Mouse (Mus musculus) stomach, postnatal 0 days (tissue): Measurements from ENCODE around the gene Pacsin3.

ENCODE experiments used
- CTCF ChIP-seq: IDR thresholded peaks from 2 replicates; pipeline ENCODE4 v1.5.1; 2016; ENCODE audit warnings: antibody characterized with exemption, low read depth, mild to moderate bottlenecking, moderate library complexity
- EP300 ChIP-seq: optimal IDR thresholded peaks from 2 replicates; pipeline ENCODE3; 2016; ENCODE audit warnings: antibody characterized with exemption

DNA sequence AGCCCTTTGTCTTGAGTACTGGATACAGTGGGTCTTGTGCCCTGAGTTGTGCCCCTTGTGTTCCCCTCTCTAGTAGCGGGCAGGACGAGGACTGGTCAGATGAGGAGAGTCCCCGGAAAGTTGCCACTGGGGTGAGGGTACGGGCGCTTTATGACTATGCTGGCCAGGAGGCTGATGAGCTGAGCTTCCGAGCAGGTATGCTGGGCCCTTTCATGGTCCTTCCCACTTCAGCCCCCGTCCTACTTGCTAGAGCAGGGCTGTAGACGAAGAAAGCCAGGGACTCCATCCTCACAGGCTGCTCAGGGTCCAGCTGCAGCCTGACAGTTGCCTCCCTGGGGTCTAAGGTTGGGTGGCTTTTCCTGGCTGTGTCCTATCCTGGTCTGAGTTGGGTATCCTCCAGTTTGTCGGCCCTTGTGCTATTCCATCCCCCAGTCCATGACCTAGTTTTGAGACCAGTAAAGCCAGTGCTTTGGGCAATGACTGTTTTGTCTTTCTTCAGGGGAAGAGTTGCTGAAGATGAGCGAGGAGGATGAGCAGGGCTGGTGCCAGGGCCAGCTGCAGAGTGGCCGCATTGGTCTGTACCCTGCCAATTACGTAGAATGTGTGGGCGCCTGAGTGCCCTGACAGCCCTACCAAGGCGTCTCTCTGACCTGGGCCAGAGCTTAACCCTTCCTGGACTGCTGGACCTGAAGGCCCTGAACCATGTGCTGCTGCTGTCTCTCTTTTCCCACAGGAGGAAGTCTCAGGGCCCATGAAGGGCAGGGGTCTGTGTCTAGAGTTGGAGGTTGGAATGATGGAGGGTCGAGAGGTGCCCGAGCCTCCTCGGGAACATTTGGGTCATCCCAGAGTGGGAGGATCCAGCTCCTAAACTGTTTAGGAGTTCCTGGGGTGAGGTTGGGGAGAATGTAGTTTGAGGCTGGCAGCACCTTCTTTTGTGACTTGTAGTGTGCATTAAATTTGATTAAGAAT is 8.2 kb downstream of the Pacsin3 start:
- TF ChIP-seq CTCF = no peak
- no peak for TF ChIP-seq EP300
